Mouse (Mus musculus) liver, embryonic 14.5 days (tissue): Measurements from ENCODE around the gene Eml2.

Experiments
- CTCF ChIP-seq: IDR thresholded peaks from 2 replicates; pipeline ENCODE4 v1.5.1; 2016; ENCODE audit warnings: antibody characterized with exemption, low read depth, control low read depth
- EP300 ChIP-seq: IDR thresholded peaks from 2 replicates; pipeline ENCODE4 v1.6.1; 2016; ENCODE audit warnings: antibody characterized with exemption, low read depth

GRCm38 (mm10) chr7:19211996-19212755 is 36.0 kb downstream of the Eml2 start, which contains the start of gene Gpr4:
- no peak for TF ChIP-seq CTCF
- no peak for TF ChIP-seq EP300
